Mouse (Mus musculus) heart, adult 2 months (tissue): ENCODE measurements at regions not wholly inside any gene's neighbourhood (a gene's known extent, or its start where the extent isn't known, plus 50 kb on each side); places are given as distances from the start of the nearest gene placed in this dataset.

Experiments used
- CTCF ChIP-seq: fragments of 200-600 bp; IDR thresholded peaks from 2 replicates; pipeline ENCODE4 v1.8.1; 2022; ENCODE audit warnings: antibody characterized with exemption, mild to moderate bottlenecking, moderate library complexity
- EP300 ChIP-seq: fragments of 200-500 bp; IDR thresholded peaks from 2 replicates; pipeline ENCODE4 v1.6.1; 2011; ENCODE audit warnings: low read depth, low read length, control low read depth; ENCODE audit not compliant: insufficient read depth
- POLR2A ChIP-seq: fragments of 200-500 bp; IDR thresholded peaks from 2 replicates; pipeline ENCODE4 v1.6.1; 2011; ENCODE audit warnings: mild to moderate bottlenecking, low read depth, low read length, control low read depth; ENCODE audit not compliant: insufficient read depth

DNA sequence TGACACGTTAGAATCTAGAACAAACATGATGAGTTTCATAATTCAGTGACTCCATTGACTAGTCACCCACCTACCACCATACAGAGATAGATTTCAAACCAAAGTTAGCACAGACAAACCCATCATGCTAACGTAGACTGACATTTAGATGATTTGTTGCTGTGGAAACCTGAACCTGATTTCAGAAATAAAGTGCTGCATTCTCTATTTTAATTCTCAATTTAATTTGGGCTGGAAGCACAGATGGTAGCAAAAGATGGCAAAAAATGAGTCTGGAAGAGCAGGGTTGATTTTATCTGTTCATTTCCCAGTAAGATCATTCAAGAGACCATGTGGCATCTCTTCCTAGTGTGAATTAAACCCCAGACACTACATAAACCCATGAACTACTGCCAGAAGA lies 151.6 kb downstream of the Casp12 start:
- TF ChIP-seq CTCF (no peak), EP300 (no peak), POLR2A (no peak)
